Mouse (Mus musculus) leukemia stem cell, adult 10-12 weeks (primary cell): ENCODE results near the gene Ankrd66. TPM values are rescaled to one million over a fixed set of nuclear protein-coding genes. Genes with fewer than 3 reads are reported as not detected.

Experiments used
- polyA plus RNA-seq: library from polyadenylated mRNA; stranded (reverse); fragments of >175 nt; gene quantifications from 2 replicates; pipeline ENCODE4 v1.2.3, GENCODE M21; 2012; ENCODE audit warnings: low replicate concordance

Ankrd66 gene
- polyA plus RNA-seq: not detected in 2 replicates

GRCm38 (mm10) chr17:43543539-43543938, at the start of gene Ankrd66:
TSS of gene Ankrd66 (minus strand) at chr17:43543639.

GRCm38 (mm10) chr17:43567992-43568888, 24.8 kb upstream of the Ankrd66 start, which contains the start of gene Pla2g7:
TSS of gene Pla2g7 (plus strand) at chr17:43568098.

GRCm38 (mm10) chr17:43502592-43502991, 40.8 kb downstream of the Ankrd66 start, which contains the start of gene Mep1a:
TSS of gene Mep1a (minus strand) at chr17:43502812.

Other genes with a start within 250 kb of the Ankrd66 start
- 0.68 and 0.75 TPM in 2 replicates for gene Adgrf5, start 183.2 kb downstream of the Ankrd66 start, polyA plus RNA-seq
- not detected in 2 replicates for gene Mep1a, start 40.8 kb downstream of the Ankrd66 start, polyA plus RNA-seq
- 2.2 and 3.1 TPM in 2 replicates for gene Pla2g7, start 24.5 kb upstream of the Ankrd66 start, polyA plus RNA-seq
- not detected in 2 replicates for gene Tdrd6, start 86.7 kb upstream of the Ankrd66 start, polyA plus RNA-seq
- 0.16 and 0.24 TPM in 2 replicates for gene Slc25a27, start 123.6 kb upstream of the Ankrd66 start, polyA plus RNA-seq
- 0.41 TPM in 1 of 2 replicates, not detected in the other for gene Cyp39a1, start 123.8 kb upstream of the Ankrd66 start, polyA plus RNA-seq